Mouse (Mus musculus) liver, embryonic 12.5 days (tissue): ENCODE results near the gene Cyp4f18. TPM values are rescaled to one million over a fixed set of nuclear protein-coding genes. Genes with fewer than 3 reads are reported as not detected.
"Not testable (repeated sequence)": the region's sequence is repeated elsewhere in the genome, so short reads cannot be mapped to it uniquely, and the experiment has no call there.

Source experiments
- ATAC-seq: fragments of 200-750 bp; cut with Nextera tagmentation; 2 replicates; pipeline ENCODE4 v1.8.0; 2017; ENCODE audit warnings: moderate number of reproducible peaks, mild to moderate bottlenecking, moderate library complexity
- H3K27ac ChIP-seq: fragments of 300-500 bp; sonication (generic); 2 replicates; pipeline ENCODE4 v1.5.1; 2016; ENCODE audit warnings: mild to moderate bottlenecking
- H3K27me3 ChIP-seq: fragments of 300-500 bp; sonication (generic); replicated peaks from 2 replicates; pipeline ENCODE4 v1.6.1; 2016; ENCODE audit warnings: mild to moderate bottlenecking, moderate library complexity
- H3K36me3 ChIP-seq: fragments of 300-500 bp; sonication (generic); 2 replicates; pipeline ENCODE4 v1.6.1; 2016; ENCODE audit warnings: mild to moderate bottlenecking, moderate library complexity
- H3K4me1 ChIP-seq: fragments of 300-500 bp; sonication (generic); 2 replicates; pipeline ENCODE4 v1.6.1; 2016
- H3K4me2 ChIP-seq: fragments of 300-500 bp; sonication (generic); 2 replicates; pipeline ENCODE4 v1.6.1; 2016; ENCODE audit warnings: mild to moderate bottlenecking, moderate library complexity
- H3K4me3 ChIP-seq: fragments of 300-500 bp; sonication (generic); 2 replicates; pipeline ENCODE4 v1.5.1; 2016; ENCODE audit warnings: mild to moderate bottlenecking, moderate library complexity
- H3K9ac ChIP-seq: fragments of 300-500 bp; sonication (generic); 2 replicates; pipeline ENCODE4 v1.6.1; 2016; ENCODE audit warnings: mild to moderate bottlenecking, moderate library complexity
- H3K9me3 ChIP-seq: fragments of 300-500 bp; sonication (generic); replicated peaks from 2 replicates; pipeline ENCODE4 v1.6.1; 2016; ENCODE audit warnings: mild to moderate bottlenecking, moderate library complexity
- WGBS: fragments of 180-500 bp; shearing (Covaris S2); methylation state at CpG from one replicate; pipeline ENCODE4 v1.1.7; 2016; ENCODE audit not compliant: insufficient replicate concordance; 5-methylcytosine and 5-hydroxymethylcytosine counted together
- polyA plus RNA-seq: library from polyadenylated mRNA; unstranded; fragments of >200 nt; fragmentation: Nextera tagmentation; extraction: Ambion mirVana; gene quantifications from 2 replicates; pipeline ENCODE4 v1.2.1, GENCODE M21; 2016

Cyp4f18 gene
- 1.1 TPM in 2 replicates for polyA plus RNA-seq

DNA sequence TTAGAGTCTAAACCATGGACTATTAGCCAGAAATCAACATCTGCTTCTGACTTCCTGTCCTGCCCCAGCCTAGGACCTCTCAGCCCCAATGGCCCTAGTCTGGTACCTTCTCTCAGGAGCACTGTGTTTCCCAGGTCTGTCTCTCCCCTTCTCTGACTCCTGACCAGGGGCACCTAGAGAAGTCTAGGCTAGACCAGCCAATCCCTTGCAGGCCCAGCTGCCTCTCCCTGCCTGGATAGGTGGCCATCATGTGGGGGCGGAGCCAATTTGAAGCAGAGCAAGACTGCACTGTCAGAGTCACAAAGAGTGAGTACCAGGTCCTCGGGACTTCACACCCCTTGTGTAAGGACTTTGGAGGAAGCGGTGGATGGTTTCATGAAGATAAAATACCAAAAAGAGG, at the start of gene Cyp4f18:
Gene Cyp4f18 (minus strand): TSS at position 154 of the 400 bp plus-strand sequence.
- Histone ChIP-seq H3K36me3 (no peaks in the 10 kb centered on the region), H3K4me3 (no peak within 1 kb of the TSS), H3K9me3 (no peaks in the 10 kb centered on the region), H3K27ac (no peak within 1 kb of the TSS), H3K4me2 (no peak within 1 kb of the TSS), H3K9ac (no peak within 1 kb of the TSS), H3K4me1 (no peaks in the 10 kb centered on the region), H3K27me3 (no peaks in the 10 kb centered on the region)
- WGBS = 48% methylated on average over 3 of the region's 3 CpGs
- no peak for ATAC-seq

DNA sequence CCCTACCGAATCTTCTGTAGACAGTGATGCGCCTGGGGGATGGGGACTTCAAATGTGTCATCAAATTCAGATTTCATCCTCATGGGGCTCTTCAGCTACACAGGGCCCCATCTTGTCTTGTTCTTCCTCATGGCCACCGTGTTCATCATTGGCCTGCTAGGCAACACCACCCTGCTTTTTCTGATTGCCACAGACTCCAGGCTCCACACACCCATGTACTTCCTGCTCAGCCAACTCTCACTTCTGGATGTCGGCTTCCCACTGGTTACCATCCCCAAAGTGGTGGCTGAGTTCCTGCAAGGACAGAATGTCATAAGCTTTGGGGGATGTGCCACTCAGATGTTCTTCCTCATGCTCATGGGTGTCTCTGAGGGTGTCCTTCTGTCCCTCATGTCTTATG, 48.2 kb upstream of the Cyp4f18 start:
- not testable (repeated sequence) for H3K9me3 ChIP-seq, H3K36me3 ChIP-seq, H3K27ac ChIP-seq, H3K4me2 ChIP-seq, ATAC-seq, H3K4me1 ChIP-seq, H3K27me3 ChIP-seq, H3K9ac ChIP-seq, H3K4me3 ChIP-seq
- 61% methylated on average over 3 of the region's 4 CpGs for WGBS

DNA sequence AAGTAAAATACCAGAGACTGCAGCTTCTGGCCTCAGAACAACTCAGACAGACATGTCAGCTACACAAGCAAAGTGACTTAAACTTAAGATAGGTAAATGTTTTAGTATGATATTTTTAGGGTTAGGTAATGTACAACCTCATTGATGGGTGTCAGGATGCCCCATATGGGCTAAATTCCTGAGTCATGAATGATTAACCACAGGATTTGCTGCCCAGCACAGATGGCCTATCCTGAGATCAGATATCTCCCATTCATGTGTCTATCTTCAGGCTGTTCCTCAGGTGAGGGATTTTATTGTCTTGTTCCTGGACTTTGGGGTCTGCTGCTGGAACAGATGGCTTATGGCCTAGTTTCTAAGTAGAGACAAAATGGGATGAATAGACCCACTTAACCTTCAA, 45.2 kb upstream of the Cyp4f18 start:
- H3K4me3 ChIP-seq, ATAC-seq, H3K4me2 ChIP-seq, H3K27me3 ChIP-seq, H3K9me3 ChIP-seq, H3K9ac ChIP-seq, H3K36me3 ChIP-seq, H3K4me1 ChIP-seq, H3K27ac ChIP-seq: not testable (repeated sequence)

DNA sequence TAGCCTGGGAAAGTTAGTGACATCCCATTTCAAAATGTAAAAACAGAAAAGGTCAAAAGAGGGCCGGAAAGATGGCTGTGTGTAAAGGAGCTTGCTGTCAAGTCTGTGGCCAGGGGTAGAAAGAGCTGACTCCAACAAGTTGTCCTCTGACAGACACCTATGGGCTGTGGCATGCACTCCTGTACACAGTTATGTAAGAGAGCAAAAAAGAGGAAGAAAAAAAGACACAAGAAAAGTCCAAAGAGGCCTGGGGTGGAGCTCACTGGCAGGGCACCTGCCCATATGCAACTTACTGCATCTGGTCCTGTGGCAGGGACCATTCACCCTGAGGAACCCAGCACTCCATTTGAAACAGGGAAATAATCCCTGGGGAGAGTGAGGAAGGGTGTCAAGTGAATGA, 33.1 kb upstream of the Cyp4f18 start:
- no peaks in the 10 kb centered on the region for H3K27me3 ChIP-seq
- no peak overlapping the region for H3K4me2 ChIP-seq
- no peak for ATAC-seq
- no peaks in the 10 kb centered on the region for H3K4me1 ChIP-seq
- H3K4me3 ChIP-seq = no peak overlapping the region
- H3K27ac ChIP-seq = no peak overlapping the region
- no peaks in the 10 kb centered on the region for H3K36me3 ChIP-seq
- H3K9ac ChIP-seq = no peak overlapping the region
- no peaks in the 10 kb centered on the region for H3K9me3 ChIP-seq
- 37% methylated on average over 1 of the region's 1 CpGs for WGBS

DNA sequence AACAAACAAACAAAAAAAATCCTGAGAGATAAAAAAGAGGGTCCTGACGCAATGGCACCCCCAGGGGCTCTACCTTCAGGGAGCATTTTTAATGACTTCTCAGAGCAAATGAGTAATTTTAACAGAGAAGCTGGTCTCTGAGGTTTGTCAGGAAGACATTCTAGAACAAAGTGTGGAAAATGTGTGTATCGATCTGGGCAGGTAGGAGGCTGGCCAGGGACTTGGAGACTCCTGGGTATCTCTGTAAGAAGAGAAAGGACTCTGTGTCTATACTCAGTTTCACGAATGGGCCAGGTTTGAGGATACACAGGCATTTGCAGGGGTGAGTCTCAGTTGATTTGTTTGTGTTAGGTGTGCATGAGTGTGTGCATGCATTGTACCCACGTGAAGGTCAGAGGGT, 31.5 kb upstream of the Cyp4f18 start, which contains the start of gene Olfr372:
Gene Olfr372 (plus strand): TSS at position 301 of the 400 bp plus-strand sequence.
- not testable (repeated sequence) for H3K9ac ChIP-seq, ATAC-seq, H3K4me1 ChIP-seq, H3K36me3 ChIP-seq, H3K4me2 ChIP-seq, H3K4me3 ChIP-seq, H3K9me3 ChIP-seq, H3K27me3 ChIP-seq, H3K27ac ChIP-seq
- 59% methylated on average over 4 of the region's 4 CpGs for whole genome bisulfite sequencing

DNA sequence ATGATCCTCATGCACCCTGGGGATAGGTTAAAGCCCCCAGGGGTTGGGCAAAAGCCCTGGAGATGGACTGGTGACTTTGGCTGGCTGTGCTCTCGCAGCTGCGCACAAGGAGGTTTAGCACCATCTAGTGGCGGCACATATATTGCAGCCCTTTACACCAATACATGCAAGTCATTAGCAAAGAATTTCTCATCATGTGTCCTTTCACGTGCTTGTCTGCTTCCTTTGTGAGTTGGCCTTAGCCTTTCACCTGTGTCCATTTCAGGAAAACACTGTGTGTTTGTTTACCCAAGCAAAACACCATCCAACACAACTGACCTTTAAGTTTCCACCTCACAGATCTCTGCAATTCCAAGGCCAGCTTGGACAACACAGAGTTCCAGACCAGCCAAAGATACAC, 23.5 kb upstream of the Cyp4f18 start:
- not testable (repeated sequence) for H3K9ac ChIP-seq, H3K27me3 ChIP-seq, H3K27ac ChIP-seq, ATAC-seq, H3K4me1 ChIP-seq, H3K4me3 ChIP-seq, H3K9me3 ChIP-seq, H3K36me3 ChIP-seq, H3K4me2 ChIP-seq
- WGBS = 31% methylated on average over 4 of the region's 4 CpGs

DNA sequence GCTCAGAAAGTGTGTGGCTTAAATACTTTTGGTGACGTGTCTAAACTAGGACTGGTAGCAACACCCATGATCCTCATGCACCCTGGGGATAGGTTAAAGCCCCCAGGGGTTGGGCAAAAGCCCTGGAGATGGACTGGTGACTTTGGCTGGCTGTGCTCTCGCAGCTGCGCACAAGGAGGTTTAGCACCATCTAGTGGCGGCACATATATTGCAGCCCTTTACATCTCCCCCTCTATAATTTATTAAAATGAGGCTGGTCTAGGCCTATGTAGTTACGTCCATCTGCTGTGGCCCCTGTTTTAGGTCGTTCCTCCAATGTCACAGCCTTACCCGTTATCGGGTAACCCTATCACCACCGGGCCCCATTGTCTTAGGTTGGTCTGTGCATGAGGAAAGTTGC, 15.5 kb upstream of the Cyp4f18 start:
- not testable (repeated sequence) for H3K9ac ChIP-seq, ATAC-seq, H3K4me3 ChIP-seq, H3K4me2 ChIP-seq, H3K36me3 ChIP-seq, H3K9me3 ChIP-seq, H3K4me1 ChIP-seq, H3K27me3 ChIP-seq, H3K27ac ChIP-seq
- WGBS = 5% methylated on average over 5 of the region's 9 CpGs

DNA sequence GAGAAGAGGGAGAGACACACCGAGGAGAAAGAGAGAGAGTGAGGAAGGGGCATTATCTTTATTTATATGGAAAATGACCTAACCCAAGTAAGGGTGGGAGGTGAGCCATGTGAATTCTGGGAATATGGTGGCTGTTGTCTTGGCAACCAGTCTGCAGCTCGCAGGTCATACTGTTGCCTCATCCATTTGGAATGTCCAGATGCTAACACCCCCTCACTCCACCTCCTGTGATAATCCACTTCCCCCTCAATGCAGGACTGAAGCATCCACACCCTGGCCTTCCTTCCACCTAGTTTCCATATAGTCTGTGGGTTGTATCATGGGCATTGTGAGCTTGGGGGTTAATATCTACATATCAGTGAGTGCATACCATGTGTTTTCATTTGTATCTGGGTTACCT, 10.4 kb upstream of the Cyp4f18 start:
- 58% methylated on average over 2 of the region's 2 CpGs for WGBS
- Histone ChIP-seq H3K4me3 (no peak overlapping the region), H3K27ac (no peak overlapping the region), H3K9me3 (no peaks in the 10 kb centered on the region), H3K4me2 (no peak overlapping the region), H3K27me3 (no peaks in the 10 kb centered on the region), H3K36me3 (no peaks in the 10 kb centered on the region), H3K4me1 (no peaks in the 10 kb centered on the region), H3K9ac (no peak overlapping the region)
- no peak for ATAC-seq

DNA sequence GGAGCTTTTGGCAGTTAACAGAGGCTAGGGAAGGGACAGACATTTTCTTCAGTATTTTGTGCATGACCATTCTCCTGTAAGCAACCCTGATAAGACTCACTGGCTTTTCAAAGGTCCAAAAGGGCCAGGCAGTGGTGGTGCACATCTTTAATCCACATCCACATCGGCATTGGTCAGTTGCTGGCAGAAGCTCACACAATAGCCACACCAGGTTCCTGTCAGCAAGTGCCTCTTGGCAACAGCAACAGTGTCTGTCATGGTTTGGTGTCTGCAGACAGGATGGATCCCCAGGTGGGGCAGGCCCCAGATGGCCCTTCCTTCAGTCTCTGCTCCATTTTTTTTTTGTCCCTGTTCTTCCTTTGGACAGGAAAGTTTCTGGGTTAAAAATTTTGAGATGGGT, 9.6 kb upstream of the Cyp4f18 start:
- not testable (repeated sequence) for ATAC-seq, H3K27ac ChIP-seq, H3K9ac ChIP-seq, H3K27me3 ChIP-seq, H3K36me3 ChIP-seq, H3K9me3 ChIP-seq, H3K4me3 ChIP-seq, H3K4me2 ChIP-seq, H3K4me1 ChIP-seq
- 63% methylated on average over 1 of the region's 1 CpGs for WGBS

DNA sequence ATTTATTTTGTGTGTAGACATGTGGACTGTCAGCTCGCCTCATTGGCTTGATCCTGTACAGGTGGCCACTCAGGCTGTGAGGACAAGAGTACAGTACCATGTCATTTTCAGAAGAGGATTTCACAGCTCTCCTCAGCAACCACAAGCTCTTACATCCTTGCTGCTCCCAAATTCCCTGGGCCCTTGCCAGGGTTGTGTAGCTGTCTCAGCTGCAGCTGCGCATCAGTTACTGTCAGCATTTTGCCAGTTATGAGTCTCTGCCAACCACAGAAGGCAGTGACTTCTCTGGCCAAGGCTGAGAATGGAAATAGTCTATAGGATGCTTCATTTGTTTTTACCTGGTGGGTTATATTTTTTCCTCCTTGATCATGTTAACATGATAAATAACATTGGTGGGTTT, 8.7 kb upstream of the Cyp4f18 start:
- Histone ChIP-seq H3K27me3 (no peaks in the 10 kb centered on the region), H3K36me3 (no peaks in the 10 kb centered on the region), H3K4me3 (no peak overlapping the region), H3K9me3 (no peaks in the 10 kb centered on the region), H3K9ac (no peak overlapping the region), H3K27ac (no peak overlapping the region), H3K4me2 (no peak overlapping the region), H3K4me1 (no peaks in the 10 kb centered on the region)
- no peak for ATAC-seq
- 54% methylated on average over 2 of the region's 2 CpGs for WGBS

DNA sequence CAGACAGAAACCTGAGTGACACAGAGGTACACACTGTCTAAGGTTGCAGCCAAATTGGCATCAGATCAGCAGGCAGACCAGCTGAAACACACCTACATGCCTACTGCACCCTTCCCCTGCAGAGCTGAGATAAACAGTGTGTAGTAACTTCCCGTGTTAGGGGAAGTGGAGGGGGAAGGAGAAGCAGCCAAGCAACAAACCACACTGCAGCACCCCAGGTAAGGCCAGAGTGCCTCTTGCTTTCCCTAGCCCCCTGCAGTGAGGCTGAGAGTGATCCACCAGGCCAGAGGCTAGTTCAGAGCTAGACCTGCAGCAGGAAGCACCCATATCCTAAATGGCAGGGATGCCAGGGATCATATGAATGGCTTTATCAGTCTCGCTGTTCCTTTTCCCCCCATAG, 7.9 kb upstream of the Cyp4f18 start:
- H3K27ac ChIP-seq, H3K27me3 ChIP-seq, ATAC-seq, H3K4me1 ChIP-seq, H3K9ac ChIP-seq, H3K4me2 ChIP-seq, H3K9me3 ChIP-seq, H3K36me3 ChIP-seq, H3K4me3 ChIP-seq: not testable (repeated sequence)
- 31% methylated on average over 2 of the region's 2 CpGs for WGBS

DNA sequence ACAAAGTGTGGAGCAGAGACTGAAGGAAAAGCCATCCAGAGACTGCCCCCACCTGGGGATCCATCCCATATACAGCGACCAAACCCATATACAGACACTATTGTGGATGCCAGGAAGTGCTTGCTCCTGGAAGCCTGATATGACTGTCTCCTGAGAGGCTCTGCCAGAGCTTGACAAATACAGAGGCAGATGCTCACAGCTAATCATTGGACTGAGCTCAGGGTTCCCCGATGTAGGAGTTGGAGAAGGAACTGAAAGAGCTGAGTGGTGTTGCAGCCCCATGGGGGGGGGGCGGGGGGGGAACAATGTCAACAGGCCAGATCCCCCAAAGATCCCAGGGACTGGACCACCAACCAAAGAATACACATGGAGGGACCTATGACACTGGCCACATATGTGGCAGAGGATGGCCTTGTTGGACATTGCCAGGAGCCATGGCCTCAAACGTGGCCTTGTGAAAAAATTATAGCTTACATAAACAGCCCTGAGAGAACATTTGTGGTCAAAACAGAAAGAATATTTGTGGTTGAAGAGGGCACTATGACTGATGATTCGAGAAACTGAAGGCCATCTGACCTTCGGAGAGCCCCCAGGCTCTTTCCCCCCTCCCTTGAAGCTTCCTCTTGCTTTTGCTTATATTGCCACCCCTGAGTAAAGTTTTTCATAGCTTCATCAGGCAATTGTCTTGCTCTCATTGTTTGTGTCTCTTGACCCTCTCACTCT, 4.2 kb upstream of the Cyp4f18 start:
- H3K4me2 ChIP-seq, H3K4me1 ChIP-seq, ATAC-seq, H3K36me3 ChIP-seq, H3K27me3 ChIP-seq, H3K27ac ChIP-seq, H3K9me3 ChIP-seq, H3K4me3 ChIP-seq, H3K9ac ChIP-seq: not testable (repeated sequence)
- WGBS = 50% methylated on average over 6 of the region's 6 CpGs

DNA sequence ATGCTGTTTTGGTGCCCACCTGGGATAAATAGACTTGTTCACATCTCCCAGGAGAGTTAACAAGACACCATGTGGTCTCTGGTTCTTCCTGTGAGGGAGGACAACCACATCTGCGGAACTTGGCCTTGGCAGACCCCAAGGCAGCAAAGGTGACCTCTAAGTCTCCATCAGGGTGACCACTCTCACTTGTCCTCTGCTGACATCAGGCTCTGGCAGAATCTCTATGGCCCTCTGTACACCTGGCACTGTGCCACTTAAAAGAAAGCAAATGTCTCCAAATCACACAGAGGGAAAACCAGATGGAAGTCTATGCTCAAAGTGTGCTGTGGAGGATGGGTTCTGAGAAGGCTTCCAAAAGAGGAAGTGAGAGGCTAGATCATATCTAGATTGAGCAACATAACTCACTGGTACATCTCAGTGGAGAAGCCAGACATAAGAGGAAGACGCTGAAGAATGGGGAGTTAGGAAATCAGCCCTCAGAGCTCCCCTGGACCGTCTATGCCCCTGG, 1.2 kb downstream of the Cyp4f18 start:
- H3K36me3 ChIP-seq = no peaks in the 10 kb centered on the region
- no peak overlapping the region for H3K4me2 ChIP-seq
- no peak overlapping the region for H3K27ac ChIP-seq
- no peak overlapping the region for H3K4me3 ChIP-seq
- ATAC-seq = no peak
- WGBS = 15% methylated on average over 3 of the region's 3 CpGs
- H3K9me3 ChIP-seq = no peaks in the 10 kb centered on the region
- no peaks in the 10 kb centered on the region for H3K27me3 ChIP-seq
- H3K4me1 ChIP-seq = no peaks in the 10 kb centered on the region
- H3K9ac ChIP-seq = no peak overlapping the region
